In the genomic region with DNA sequence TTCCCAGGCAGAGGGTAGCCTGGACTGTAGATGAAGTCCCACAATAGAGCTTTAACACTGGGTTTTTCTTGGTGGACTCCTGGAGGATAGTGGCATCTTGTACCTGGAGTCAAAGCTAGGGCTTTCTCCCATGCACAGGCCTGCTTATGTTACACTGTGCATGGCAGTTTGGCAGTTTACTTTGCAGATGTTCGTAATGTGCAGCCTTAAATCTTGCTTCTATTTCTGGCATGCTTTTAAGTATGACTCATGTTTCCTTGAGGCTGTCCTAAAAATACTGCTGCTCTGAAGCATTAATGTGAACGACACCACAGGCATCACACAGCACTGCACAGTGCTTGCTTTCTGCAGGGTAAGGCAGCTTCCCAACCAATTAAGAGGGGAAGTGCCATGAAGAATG, we compare ENCODE assay signal across 7 mouse cellular contexts. TPM values are rescaled to one million over a fixed set of nuclear protein-coding genes. Genes with fewer than 3 reads are reported as not detected.
DNase-seq lines count a peak whose midpoint lies in the region; ATAC-seq and TF ChIP-seq lines count a peak whose summit lies in the region.

No protein-coding gene starts in this region.

- no peaks in the 10 kb centered on the region for H3K9me3 ChIP-seq in midbrain, postnatal 0 days (ENCODE audit: low read length)
- no peaks in the 10 kb centered on the region for H3K9me3 ChIP-seq in midbrain, embryonic 14.5 days (ENCODE audit: control insufficient read depth, low read length)
- H3K9me3 ChIP-seq in heart, embryonic 15.5 days (replicated peaks) = no peaks in the 10 kb centered on the region
- no peaks in the 10 kb centered on the region for H3K9me3 ChIP-seq in liver, postnatal 0 days (ENCODE audit: low read length)

- 26% methylated on average over 2 of the region's 2 CpGs for WGBS in midbrain, postnatal 0 days
- 72% methylated on average over 2 of the region's 2 CpGs for WGBS in midbrain, embryonic 14.5 days
- 1% methylated on average over 2 of the region's 2 CpGs for WGBS in heart, embryonic 15.5 days
- 33% methylated on average over 2 of the region's 2 CpGs for WGBS in liver, postnatal 0 days (ENCODE audit: insufficient replicate concordance)

- H3K27ac ChIP-seq in midbrain, postnatal 0 days (ENCODE audit: low read depth, low read length) = peak overlapping the region; percentile 47
- no peak overlapping the region for H3K27ac ChIP-seq in midbrain, embryonic 14.5 days (replicated peaks; ENCODE audit: low read depth, low read length)
- peak overlapping the region; percentile 84 for H3K27ac ChIP-seq in heart, embryonic 15.5 days
- H3K27ac ChIP-seq in liver, postnatal 0 days (ENCODE audit: low read depth) = peak overlapping the region; percentile 22; the same call in 1 of the 2 replicates

- ATAC-seq in midbrain, postnatal 0 days (ENCODE audit: low FRiP score) = peak; percentile 62; the same call in 1 of the 2 replicates
- ATAC-seq in midbrain, embryonic 14.5 days (ENCODE audit: low FRiP score, low TSS enrichment) = no peak
- peak; percentile 91 for ATAC-seq in heart, embryonic 15.5 days (replicated peaks; ENCODE audit: insufficient number of reproducible peaks, insufficient read depth, low FRiP score, low read depth)
- ATAC-seq in liver, postnatal 0 days = peak; percentile 45; the same call in 1 of the 2 replicates
- no peak for ATAC-seq in cerebellum, adult (ENCODE audit: insufficient number of reproducible peaks, low FRiP score, low TSS enrichment)

- no peaks in the 10 kb centered on the region for H3K27me3 ChIP-seq in midbrain, postnatal 0 days (ENCODE audit: insufficient read depth, low read length)
- no peaks in the 10 kb centered on the region for H3K27me3 ChIP-seq in midbrain, embryonic 14.5 days (ENCODE audit: control insufficient read depth, insufficient read depth, low read length)
- no peaks in the 10 kb centered on the region for H3K27me3 ChIP-seq in heart, embryonic 15.5 days
- H3K27me3 ChIP-seq in liver, postnatal 0 days (ENCODE audit: insufficient read depth, low read length) = no peaks in the 10 kb centered on the region

- H3K36me3 ChIP-seq in midbrain, postnatal 0 days (ENCODE audit: insufficient read depth, low read length) = no peaks in the 10 kb centered on the region
- no peaks in the 10 kb centered on the region for H3K36me3 ChIP-seq in midbrain, embryonic 14.5 days (ENCODE audit: control insufficient read depth, insufficient read depth, low read length)
- no peaks in the 10 kb centered on the region for H3K36me3 ChIP-seq in heart, embryonic 15.5 days
- H3K36me3 ChIP-seq in liver, postnatal 0 days (replicated peaks; ENCODE audit: insufficient read depth, low read length) = no peaks in the 10 kb centered on the region

- TF ChIP-seq CTCF in midbrain, postnatal 0 days (IDR thresholded peaks at IDR 0.05) = no peak
- no peak for TF ChIP-seq CTCF in liver, postnatal 0 days (IDR thresholded peaks at IDR 0.05; ENCODE audit: low read depth)

- H3K4me2 ChIP-seq in midbrain, postnatal 0 days (ENCODE audit: low read depth, low read length, poor library complexity, severe bottlenecking) = no peak overlapping the region
- no peak overlapping the region for H3K4me2 ChIP-seq in midbrain, embryonic 14.5 days (ENCODE audit: low read length)
- H3K4me2 ChIP-seq in heart, embryonic 15.5 days = peak overlapping the region; percentile 36; the same call in 1 of the 2 replicates
- H3K4me2 ChIP-seq in liver, postnatal 0 days (ENCODE audit: low read depth, low read length) = no peak overlapping the region

- H3K9ac ChIP-seq in midbrain, postnatal 0 days (replicated peaks; ENCODE audit: low read length, poor library complexity, severe bottlenecking) = no peak overlapping the region
- H3K9ac ChIP-seq in midbrain, embryonic 14.5 days (replicated peaks; ENCODE audit: low read length) = no peak overlapping the region
- no peak overlapping the region for H3K9ac ChIP-seq in heart, embryonic 15.5 days
- no peak overlapping the region for H3K9ac ChIP-seq in liver, postnatal 0 days (replicated peaks)

- peak; percentile 28 for DNase-seq in midbrain, postnatal 0 days (ENCODE audit: low spot score)
- DNase-seq in midbrain, embryonic 14.5 days = no peak
- peak; percentile 22 for DNase-seq in c-Kit-positive CD71-negative TER-119-negative erythroid progenitor cells, embryonic 14.5 days (ENCODE audit: low read depth)
- DNase-seq in liver, postnatal 0 days = no peak
- peak; percentile 26 for DNase-seq in thymus, postnatal 4 days

- 0 out of 2 replicates have a peak, but pooled peaks cover 5% of the 10 kb centered on the region for H3K4me1 ChIP-seq in midbrain, postnatal 0 days (ENCODE audit: insufficient read depth, low read length)
- no peaks in the 10 kb centered on the region for H3K4me1 ChIP-seq in midbrain, embryonic 14.5 days (ENCODE audit: control insufficient read depth, insufficient read depth, low read length)
- peaks cover 27% of the 10 kb centered on the region for H3K4me1 ChIP-seq in heart, embryonic 15.5 days (replicated peaks)
- no peaks in the 10 kb centered on the region for H3K4me1 ChIP-seq in liver, postnatal 0 days (ENCODE audit: insufficient read depth)

- TF ChIP-seq EP300 in liver, postnatal 0 days (IDR thresholded peaks at IDR 0.05; ENCODE audit: low read depth) = peak; percentile 30; the same call in 1 of the 2 replicates

- H3K4me3 ChIP-seq in midbrain, postnatal 0 days (ENCODE audit: low read depth, low read length) = no peak overlapping the region
- H3K4me3 ChIP-seq in midbrain, embryonic 14.5 days (replicated peaks; ENCODE audit: low read depth, low read length) = no peak overlapping the region
- H3K4me3 ChIP-seq in heart, embryonic 15.5 days = no peak overlapping the region
- H3K4me3 ChIP-seq in liver, postnatal 0 days (ENCODE audit: low read depth, low read length) = no peak overlapping the region

RNA-seq across cellular contexts. Expression of gene Vwa8, which starts 51.9 kb away (rescaled TPM):
- 18.1 and 19.5 TPM in 2 replicates for total RNA-seq in midbrain, postnatal 0 days (2014; rRNA removed)
- 7.1 and 8.1 TPM in 2 replicates for polyA plus RNA-seq in midbrain, postnatal 0 days (2015; fragmentation: Nextera tagmentation; extraction: Ambion mirVana)
- polyA plus RNA-seq in midbrain, embryonic 14.5 days (2014; fragmentation: Nextera tagmentation; extraction: Ambion mirVana) = 5.6 and 8.0 TPM in 2 replicates
- polyA plus RNA-seq in heart, embryonic 15.5 days (2015; fragmentation: Nextera tagmentation; extraction: Ambion mirVana) = 15.5 and 17.6 TPM in 2 replicates
- polyA plus RNA-seq in liver, postnatal 0 days (2015; fragmentation: Nextera tagmentation; extraction: Ambion mirVana) = 24.4 and 27.1 TPM in 2 replicates

Comparison
In these comparisons a context has a peak if more than half of its experiments do, and no peak if none do; other contexts are left out.
1. ATAC-seq: peak in midbrain, postnatal 0 days (single experiment), heart, embryonic 15.5 days (single experiment) and liver, postnatal 0 days (single experiment); none in midbrain, embryonic 14.5 days (single experiment) and cerebellum, adult (single experiment).
2. DNase-seq: peak in midbrain, postnatal 0 days (single experiment), c-Kit-positive CD71-negative TER-119-negative erythroid progenitor cells, embryonic 14.5 days (single experiment) and thymus, postnatal 4 days (single experiment); none in midbrain, embryonic 14.5 days (single experiment) and liver, postnatal 0 days (single experiment).